In genomic region chr4:133022217-133022616, GRCm38 (mm10) we compare ENCODE assay signal across 8 mouse cellular contexts. TPM values are rescaled to one million over a fixed set of nuclear protein-coding genes. Genes with fewer than 3 reads are reported as not detected.
A peak's percentile ranks its signal among the peaks of the same experiment; 100 is the strongest.
DNase-seq lines count a peak whose midpoint lies in the region; ATAC-seq and TF ChIP-seq lines count a peak whose summit lies in the region.

No protein-coding gene starts in this region.

- H3K27me3 ChIP-seq in heart, embryonic 13.5 days (replicated peaks) = no peaks in the 10 kb centered on the region
- H3K27me3 ChIP-seq in ES-Bruce4 (ENCODE audit: control insufficient read depth, insufficient read depth, low read length, poor library complexity, severe bottlenecking) = no peaks in the 10 kb centered on the region
- no peaks in the 10 kb centered on the region for H3K27me3 ChIP-seq in forebrain, embryonic 10.5 days (ENCODE audit: poor library complexity, severe bottlenecking)
- no peaks in the 10 kb centered on the region for H3K27me3 ChIP-seq in limb, embryonic 13.5 days

- no peak for TF ChIP-seq POLR2A in ES-Bruce4 (IDR thresholded peaks at IDR 0.05; ENCODE audit: insufficient read depth, low read length)

- TF ChIP-seq CTCF in ES-Bruce4 (IDR thresholded peaks at IDR 0.05; ENCODE audit: low read depth, low read length) = no peak

- 0 out of 2 replicates have a peak overlapping the region, but pooled peaks have one; percentile 6 for H3K27ac ChIP-seq in heart, embryonic 13.5 days (replicated peaks)
- no peak overlapping the region for H3K27ac ChIP-seq in ES-Bruce4 (ENCODE audit: insufficient read depth, low read length)
- peak overlapping the region; percentile 82 for H3K27ac ChIP-seq in forebrain, embryonic 10.5 days
- H3K27ac ChIP-seq in limb, embryonic 13.5 days = peak overlapping the region; percentile 22; the same call in 1 of the 2 replicates

- H3K4me1 ChIP-seq in heart, embryonic 13.5 days = peaks cover 98% of the 10 kb centered on the region
- H3K4me1 ChIP-seq in ES-Bruce4 (ENCODE audit: control insufficient read depth, insufficient read depth, low read length) = peaks cover 26% of the 10 kb centered on the region
- H3K4me1 ChIP-seq in forebrain, embryonic 10.5 days = peaks cover 97% of the 10 kb centered on the region
- H3K4me1 ChIP-seq in limb, embryonic 13.5 days = peaks cover 99% of the 10 kb centered on the region

- no peak overlapping the region for H3K4me3 ChIP-seq in heart, embryonic 13.5 days
- H3K4me3 ChIP-seq in ES-Bruce4 (ENCODE audit: low read depth, low read length) = peak overlapping the region; percentile 11; the same call in 1 of the 2 replicates
- H3K4me3 ChIP-seq in forebrain, embryonic 10.5 days = peak overlapping the region; percentile 45
- H3K4me3 ChIP-seq in limb, embryonic 13.5 days = peak overlapping the region; percentile 19; the same call in 1 of the 2 replicates

- peak overlapping the region; percentile 69 for H3K9ac ChIP-seq in heart, embryonic 13.5 days
- peak overlapping the region; percentile 18; the same call in 1 of the 2 replicates for H3K9ac ChIP-seq in ES-Bruce4 (ENCODE audit: low read depth, poor library complexity, severe bottlenecking)
- H3K9ac ChIP-seq in limb, embryonic 13.5 days = peak overlapping the region; percentile 50

- intact Hi-C loops in left cerebral cortex, postnatal 14 days (cut with DNase I) = no loop called here

- no peak for ATAC-seq in heart, embryonic 13.5 days (ENCODE audit: extremely low read depth, insufficient number of reproducible peaks, low FRiP score, low TSS enrichment)
- no peak for ATAC-seq in limb, embryonic 13.5 days (ENCODE audit: low FRiP score, low read depth)

- WGBS in heart, embryonic 13.5 days = 39% methylated on average over 14 of the region's 14 CpGs
- 5% methylated on average over 14 of the region's 14 CpGs for whole genome bisulfite sequencing in forebrain, embryonic 10.5 days
- WGBS in limb, embryonic 13.5 days = 12% methylated on average over 14 of the region's 14 CpGs

- peaks cover 28% of the 10 kb centered on the region for H3K36me3 ChIP-seq in heart, embryonic 13.5 days
- no peaks in the 10 kb centered on the region for H3K36me3 ChIP-seq in ES-Bruce4 (ENCODE audit: control insufficient read depth, insufficient read depth, low read length, poor library complexity, severe bottlenecking)
- peaks cover 14% of the 10 kb centered on the region for H3K36me3 ChIP-seq in forebrain, embryonic 10.5 days (replicated peaks)
- peaks cover 20% of the 10 kb centered on the region for H3K36me3 ChIP-seq in limb, embryonic 13.5 days

- H3K9me3 ChIP-seq in heart, embryonic 13.5 days = no peaks in the 10 kb centered on the region
- no peaks in the 10 kb centered on the region for H3K9me3 ChIP-seq in ES-Bruce4 (replicated peaks; ENCODE audit: control insufficient read depth, insufficient read depth, low read length, poor library complexity, severe bottlenecking)
- no peaks in the 10 kb centered on the region for H3K9me3 ChIP-seq in forebrain, embryonic 10.5 days
- no peaks in the 10 kb centered on the region for H3K9me3 ChIP-seq in limb, embryonic 13.5 days

- peak overlapping the region; percentile 7 for H3K4me2 ChIP-seq in heart, embryonic 13.5 days
- H3K4me2 ChIP-seq in limb, embryonic 13.5 days (replicated peaks) = peak overlapping the region; percentile 55

- TF ChIP-seq EP300 in ES-Bruce4 (IDR thresholded peaks at IDR 0.05; ENCODE audit: insufficient read depth, low read depth, low read length) = no peak

- DNase-seq in heart, adult 11 months = no peak
- peak; percentile 56 for DNase-seq in forebrain, embryonic 10.5 days (ENCODE audit: extremely low spot score, low spot score)
- no peak for DNase-seq in left cerebral cortex, postnatal 14 days (ENCODE audit: low spot score in 2 of 2)
- no peak for DNase-seq in left cerebral cortex, adult 9 months (ENCODE audit: low spot score in 2 of 2)
- DNase-seq in spleen, postnatal 10 days (ENCODE audit: low spot score in 2 of 2) = no peak

RNA-seq across cellular contexts. Expression of gene Ahdc1, which starts 11.2 kb away (rescaled TPM):
- polyA plus RNA-seq in heart, embryonic 13.5 days (2015; fragmentation: Nextera tagmentation; extraction: Ambion mirVana) = 6.5 and 6.9 TPM in 2 replicates
- 88.2 and 102 TPM in 2 replicates for polyA plus RNA-seq in ES-Bruce4 (2011; ENCODE audit: insufficient read depth, insufficient read length, low read depth, missing spikeins)
- 5.8 and 7.4 TPM in 2 replicates for polyA plus RNA-seq in forebrain, embryonic 10.5 days (2016; fragmentation: Nextera tagmentation; extraction: Ambion mirVana)
- 11.3 and 11.5 TPM in 2 replicates for polyA plus RNA-seq in limb, embryonic 13.5 days (2015; fragmentation: Nextera tagmentation; extraction: Ambion mirVana)
- 10 to 100 TPM; 78.4 to 81.6 TPM for total RNA-seq in left cerebral cortex, postnatal 14 days (2021)

RNA-seq across cellular contexts. Expression of gene Fgr, which starts 48.3 kb away (rescaled TPM):
- 0.21 and 0.23 TPM in 2 replicates for polyA plus RNA-seq in heart, embryonic 13.5 days (2015; fragmentation: Nextera tagmentation; extraction: Ambion mirVana)
- polyA plus RNA-seq in ES-Bruce4 (2011; ENCODE audit: insufficient read depth, insufficient read length, low read depth, missing spikeins) = 0.70 and 1.9 TPM in 2 replicates
- 0.06 and 0.11 TPM in 2 replicates for polyA plus RNA-seq in forebrain, embryonic 10.5 days (2016; fragmentation: Nextera tagmentation; extraction: Ambion mirVana)
- 0.19 and 0.26 TPM in 2 replicates for polyA plus RNA-seq in limb, embryonic 13.5 days (2015; fragmentation: Nextera tagmentation; extraction: Ambion mirVana)
- total RNA-seq in left cerebral cortex, postnatal 14 days (2021) = not detected

Comparison
In these comparisons a context has a peak if more than half of its experiments do, and no peak if none do; other contexts are left out.
1. H3K9ac ChIP-seq: peak in every context shown above with its lines; median percentile 69 in heart, embryonic 13.5 days; 50 in limb, embryonic 13.5 days; 18 in ES-Bruce4.